Mouse (Mus musculus) neural tube, embryonic 11.5 days (tissue): Measurements from ENCODE around the gene Manbal. TPM values are rescaled to one million over a fixed set of nuclear protein-coding genes. Genes with fewer than 3 reads are reported as not detected.
A peak's percentile ranks its signal among the peaks of the same experiment; 100 is the strongest.

Source experiments
- ATAC-seq: fragments of 200-750 bp; cut with Nextera tagmentation; 2 replicates; pipeline ENCODE4 v1.8.0; 2017; ENCODE audit warnings: moderate number of reproducible peaks, mild to moderate bottlenecking, moderate TSS enrichment, moderate library complexity; ENCODE audit not compliant: insufficient read depth, low FRiP score, low TSS enrichment
- DNase-seq: peaks from one replicate; pipeline ENCODE4 v3.0.0-alpha.2; 2015; ENCODE audit warnings: low spot score
- H3K27ac ChIP-seq: fragments of 300-500 bp; sonication (generic); 2 replicates; pipeline ENCODE4 v1.5.1; 2014; ENCODE audit warnings: low read depth, mild to moderate bottlenecking, low read length
- H3K27me3 ChIP-seq: fragments of 300-500 bp; sonication (generic); 2 replicates; pipeline ENCODE4 v1.6.1; 2014; ENCODE audit warnings: mild to moderate bottlenecking, low read length, mixed read lengths; ENCODE audit not compliant: control insufficient read depth, insufficient read depth
- H3K36me3 ChIP-seq: fragments of 300-500 bp; sonication (generic); 2 replicates; pipeline ENCODE4 v1.6.1; 2014; ENCODE audit warnings: mild to moderate bottlenecking, low read length, moderate library complexity, mixed read lengths; ENCODE audit not compliant: control insufficient read depth, insufficient read depth
- H3K4me1 ChIP-seq: fragments of 300-500 bp; sonication (generic); 2 replicates; pipeline ENCODE4 v1.6.1; 2014; ENCODE audit warnings: low read length, mixed read lengths; ENCODE audit not compliant: control insufficient read depth, insufficient read depth
- H3K4me2 ChIP-seq: fragments of 300-500 bp; sonication (generic); 2 replicates; pipeline ENCODE4 v1.6.1; 2014; ENCODE audit warnings: low read depth, mild to moderate bottlenecking, moderate library complexity
- H3K4me3 ChIP-seq: fragments of 300-500 bp; sonication (generic); 2 replicates; pipeline ENCODE4 v1.5.1; 2014; ENCODE audit warnings: low read depth, low read length
- H3K9ac ChIP-seq: fragments of 300-500 bp; sonication (generic); 2 replicates; pipeline ENCODE4 v1.6.1; 2014; ENCODE audit warnings: mild to moderate bottlenecking, low read length
- H3K9me3 ChIP-seq: fragments of 300-500 bp; sonication (generic); 2 replicates; pipeline ENCODE4 v1.6.1; 2016; ENCODE audit warnings: low read length; ENCODE audit not compliant: control insufficient read depth
- WGBS: fragments of 180-500 bp; shearing (Covaris S2); extraction: QIAGEN DNeasy Blood & Tissue Kit; methylation state at CpG from one replicate; pipeline ENCODE4 v1.1.7; 2014; 5-methylcytosine and 5-hydroxymethylcytosine counted together
- polyA plus RNA-seq: library from polyadenylated mRNA; unstranded; fragments of >200 nt; fragmentation: Nextera tagmentation; extraction: Ambion mirVana; gene quantifications from 2 replicates; pipeline ENCODE4 v1.2.1, GENCODE M21; 2014

Manbal gene
- polyA plus RNA-seq, 1 experiment from 2014 or later, result 34.9 TPM

GRCm38 (mm10) chr2:157353183-157353582 is 14.2 kb upstream of the Manbal start:
- no peaks in the 10 kb centered on the region for H3K4me1 ChIP-seq
- H3K36me3 ChIP-seq, result no peaks in the 10 kb centered on the region
- no peak overlapping the region for H3K27ac ChIP-seq
- ATAC-seq (no peak), DNase-seq (no peak)
- WGBS, result 77% methylated on average over 4 of the region's 4 CpGs
- H3K9me3 ChIP-seq, result no peaks in the 10 kb centered on the region
- H3K27me3 ChIP-seq, result no peaks in the 10 kb centered on the region
- H3K9ac ChIP-seq, result no peak overlapping the region
- no peak overlapping the region for H3K4me2 ChIP-seq
- H3K4me3 ChIP-seq, result no peak overlapping the region

- WGBS, result 70% methylated on average over 3 of the region's 3 CpGs
- Histone ChIP-seq H3K4me1 (no peaks in the 10 kb centered on the region), H3K4me2 (no peak overlapping the region), H3K36me3 (no peaks in the 10 kb centered on the region), H3K9ac (no peak overlapping the region), H3K9me3 (no peaks in the 10 kb centered on the region), H3K4me3 (no peak overlapping the region), H3K27me3 (no peaks in the 10 kb centered on the region), H3K27ac (no peak overlapping the region)
- ATAC-seq (no peak), DNase-seq (no peak)
Observed at GRCm38 (mm10) chr2:157354106-157354505, 13.3 kb upstream of the Manbal start.

GRCm38 (mm10) chr2:157360028-157360427 is 7.4 kb upstream of the Manbal start:
- ATAC-seq (no peak), DNase-seq (no peak)
- no peak overlapping the region for H3K27ac ChIP-seq
- H3K9me3 ChIP-seq, result no peaks in the 10 kb centered on the region
- WGBS, result 81% methylated on average over 5 of the region's 5 CpGs
- H3K4me1 ChIP-seq, result no peaks in the 10 kb centered on the region
- no peak overlapping the region for H3K4me2 ChIP-seq
- no peak overlapping the region for H3K4me3 ChIP-seq
- H3K9ac ChIP-seq, result no peak overlapping the region
- H3K27me3 ChIP-seq, result no peaks in the 10 kb centered on the region
- H3K36me3 ChIP-seq, result no peaks in the 10 kb centered on the region

DNA sequence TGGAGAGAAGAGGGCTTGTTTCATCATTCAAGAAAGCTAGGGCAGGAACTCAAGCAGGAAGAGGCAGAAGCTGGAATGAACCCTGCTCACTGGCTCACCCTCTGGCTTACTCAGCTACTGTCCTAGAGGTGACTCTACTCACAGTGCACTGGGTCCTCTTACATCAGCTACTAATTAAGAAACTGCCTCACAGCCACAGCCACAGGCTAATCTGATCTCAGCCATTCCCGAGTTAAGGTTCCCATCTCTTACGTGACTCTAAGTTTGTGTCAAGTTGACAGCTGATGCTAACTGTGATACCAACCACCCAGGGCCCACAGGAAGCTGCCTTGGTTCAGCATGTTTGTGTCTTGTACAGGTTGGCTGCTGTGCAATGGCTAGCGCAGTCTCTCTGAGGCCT is 4.4 kb upstream of the Manbal start:
- DNase-seq (no peak), ATAC-seq (no peak)
- no peak overlapping the region for H3K4me2 ChIP-seq
- H3K4me3 ChIP-seq, result no peak overlapping the region
- no peaks in the 10 kb centered on the region for H3K9me3 ChIP-seq
- no peak overlapping the region for H3K9ac ChIP-seq
- no peak overlapping the region for H3K27ac ChIP-seq
- H3K27me3 ChIP-seq, result no peaks in the 10 kb centered on the region
- H3K36me3 ChIP-seq, result no peaks in the 10 kb centered on the region
- H3K4me1 ChIP-seq, result 0 out of 2 replicates have a peak, but pooled peaks cover 2% of the 10 kb centered on the region
- 92% methylated on average over 3 of the region's 3 CpGs for WGBS

DNA sequence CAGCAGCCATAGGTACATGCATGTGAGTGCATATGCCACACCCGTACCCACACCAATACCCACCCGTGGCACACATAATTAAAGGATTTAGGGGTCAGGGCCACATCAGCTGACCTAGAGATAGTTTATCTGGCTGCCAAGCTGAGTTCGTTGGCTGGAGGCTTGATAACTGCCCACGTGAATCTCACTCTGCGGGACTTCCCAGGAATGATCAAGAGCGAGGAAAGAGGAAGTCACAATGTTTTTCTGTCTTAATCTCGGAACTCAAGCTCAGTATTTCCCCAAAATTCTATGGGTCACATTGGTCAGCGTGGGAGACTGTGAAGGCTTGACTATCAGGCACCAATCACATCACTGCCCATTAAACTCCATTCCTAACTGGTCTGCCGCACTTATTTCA is 632 bp upstream of the Manbal start:
- Histone ChIP-seq H3K4me2 (peak overlapping the region; percentile 94), H3K27me3 (no peaks in the 10 kb centered on the region), H3K27ac (no peak overlapping the region), H3K4me3 (peak overlapping the region; percentile 93; the same call in 1 of the 2 replicates), H3K36me3 (no peaks in the 10 kb centered on the region), H3K4me1 (peaks cover 7% of the 10 kb centered on the region; the same call in 1 of the 2 replicates), H3K9ac (peak overlapping the region; percentile 96), H3K9me3 (no peaks in the 10 kb centered on the region)
- DNase-seq (no peak), ATAC-seq (no peak)
- 89% methylated on average over 9 of the region's 9 CpGs for WGBS

GRCm38 (mm10) chr2:157367991-157368390 is 597 bp downstream of the Manbal start:
- Histone ChIP-seq H3K9ac (peak overlapping the region; percentile 96), H3K4me1 (peaks cover 7% of the 10 kb centered on the region; the same call in 1 of the 2 replicates), H3K4me3 (peak overlapping the region; percentile 93), H3K36me3 (no peaks in the 10 kb centered on the region), H3K4me2 (peak overlapping the region; percentile 94), H3K27ac (peak overlapping the region; percentile 89), H3K27me3 (no peaks in the 10 kb centered on the region), H3K9me3 (no peaks in the 10 kb centered on the region)
- WGBS, result 11% methylated on average over 13 of the region's 13 CpGs
- ATAC-seq (peak; percentile 8; the same call in 1 of the 2 replicates), DNase-seq (no peak)

GRCm38 (mm10) chr2:157371696-157372095 is 4.3 kb downstream of the Manbal start:
- no peak for DNase-seq
- peaks cover 2% of the 10 kb centered on the region; the same call in 1 of the 2 replicates for H3K36me3 ChIP-seq
- no peaks in the 10 kb centered on the region for H3K9me3 ChIP-seq
- H3K4me1 ChIP-seq, result peaks cover 12% of the 10 kb centered on the region; the same call in 1 of the 2 replicates
- no peak for ATAC-seq
- WGBS, result 90% methylated on average over 6 of the region's 6 CpGs
- H3K4me3 ChIP-seq, result no peak overlapping the region
- H3K27ac ChIP-seq, result no peak overlapping the region
- H3K4me2 ChIP-seq, result no peak overlapping the region
- H3K9ac ChIP-seq, result no peak overlapping the region
- no peaks in the 10 kb centered on the region for H3K27me3 ChIP-seq

GRCm38 (mm10) chr2:157373681-157374080 is 6.3 kb downstream of the Manbal start:
- no peaks in the 10 kb centered on the region for H3K27me3 ChIP-seq
- peaks cover 4% of the 10 kb centered on the region; the same call in 1 of the 2 replicates for H3K4me1 ChIP-seq
- ATAC-seq, result no peak
- no peak for DNase-seq
- peaks cover 2% of the 10 kb centered on the region; the same call in 1 of the 2 replicates for H3K36me3 ChIP-seq
- no peak overlapping the region for H3K9ac ChIP-seq
- no peak overlapping the region for H3K27ac ChIP-seq
- no peaks in the 10 kb centered on the region for H3K9me3 ChIP-seq
- 81% methylated on average over 3 of the region's 3 CpGs for WGBS
- H3K4me2 ChIP-seq, result no peak overlapping the region
- no peak overlapping the region for H3K4me3 ChIP-seq

DNA sequence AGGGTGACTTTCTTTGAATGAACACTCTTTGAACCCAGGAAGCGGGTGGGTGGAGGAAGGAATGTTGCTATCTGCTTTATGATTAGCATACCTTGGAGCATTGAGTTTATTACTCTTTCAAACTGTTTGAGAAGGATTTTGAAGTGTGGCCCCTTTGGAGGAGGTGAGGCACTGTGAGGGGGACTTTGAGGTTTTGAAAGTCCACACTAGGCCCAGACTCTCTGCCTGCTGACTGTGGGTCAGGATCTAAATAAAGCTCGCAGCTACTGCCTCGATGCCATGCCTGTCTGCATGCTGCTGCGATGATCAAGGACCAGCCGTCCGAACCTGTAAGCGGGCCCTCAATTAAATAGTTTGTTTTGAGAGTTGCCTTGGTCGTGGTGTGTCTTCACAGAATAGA is 7.7 kb downstream of the Manbal start:
- no peak overlapping the region for H3K4me3 ChIP-seq

More for the DNA sequence above, 7.7 kb downstream of the Manbal start:
- no peak overlapping the region for H3K27ac ChIP-seq
- no peak overlapping the region for H3K4me2 ChIP-seq
- no peaks in the 10 kb centered on the region for H3K9me3 ChIP-seq
- H3K9ac ChIP-seq, result no peak overlapping the region
- ATAC-seq (no peak), DNase-seq (no peak)
- WGBS, result 52% methylated on average over 8 of the region's 8 CpGs
- H3K4me1 ChIP-seq, result 0 out of 2 replicates have a peak, but pooled peaks cover 4% of the 10 kb centered on the region
- no peaks in the 10 kb centered on the region for H3K27me3 ChIP-seq
- H3K36me3 ChIP-seq, result peaks cover 2% of the 10 kb centered on the region; the same call in 1 of the 2 replicates
